Mouse (Mus musculus) testis, adult 2 months (tissue): ENCODE measurements around the gene Ppa2.

ENCODE experiments used
- CTCF ChIP-seq: fragments of 200-500 bp; IDR thresholded peaks from 2 replicates; pipeline ENCODE4 v1.5.1; 2012; ENCODE audit warnings: low read depth, mild to moderate bottlenecking, inconsistent platforms, low read length, moderate library complexity; ENCODE audit not compliant: control insufficient read depth, insufficient read depth, insufficient replicate concordance
- POLR2A ChIP-seq: fragments of 200-500 bp; IDR thresholded peaks from 2 replicates; pipeline ENCODE4 v1.6.1; 2012; ENCODE audit warnings: low read depth, mild to moderate bottlenecking, inconsistent platforms, low read length, moderate library complexity; ENCODE audit not compliant: control insufficient read depth

DNA sequence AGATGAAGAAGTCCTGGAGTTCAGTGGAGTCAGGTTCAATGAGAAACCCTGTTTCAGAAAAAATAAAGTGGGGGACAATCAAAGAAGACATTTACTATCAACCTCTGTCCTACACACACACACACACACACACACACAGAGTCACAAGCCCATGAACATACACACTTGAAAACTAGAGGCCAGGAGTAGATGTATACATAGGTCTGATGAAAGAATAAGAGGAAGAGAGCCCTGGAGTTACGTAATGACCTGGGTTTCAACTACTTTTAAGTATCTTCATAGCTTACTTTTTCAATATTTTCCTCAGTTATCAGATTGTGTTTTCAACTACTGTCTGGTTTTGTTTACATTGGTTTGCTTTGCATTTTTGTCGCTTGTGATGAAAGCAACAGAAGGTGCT lies 21.1 kb upstream of the Ppa2 start:
- TF ChIP-seq CTCF (no peak), POLR2A (no peak)
